Mouse (Mus musculus): Measurements from ENCODE around the gene Gm9045. TPM values are rescaled to one million over a fixed set of nuclear protein-coding genes. Genes with fewer than 3 reads are reported as not detected.
"Not testable (repeated sequence)": the region's sequence is repeated elsewhere in the genome, so short reads cannot be mapped to it uniquely, and the experiment has no call there.

Gene Gm9045
- polyA plus RNA-seq, 1 experiment from 2014 or later = not detected

GRCm38 (mm10) chr10:118302133-118302532 lies 35.5 kb downstream of the Gm9045 start:
- not testable (repeated sequence) for H3K9ac ChIP-seq (replicated peaks; ENCODE audit: low read length); H3K4me1 ChIP-seq (ENCODE audit: control insufficient read depth, insufficient read depth, low read length); H3K4me2 ChIP-seq (ENCODE audit: low read length); H3K27me3 ChIP-seq (ENCODE audit: control insufficient read depth, insufficient read depth, low read length); H3K36me3 ChIP-seq (ENCODE audit: control insufficient read depth, insufficient read depth, low read length); H3K9me3 ChIP-seq (ENCODE audit: control insufficient read depth, low read length); H3K4me3 ChIP-seq (replicated peaks; ENCODE audit: low read depth, low read length); H3K27ac ChIP-seq (replicated peaks; ENCODE audit: low read depth, low read length); ATAC-seq (ENCODE audit: low FRiP score, low TSS enrichment); DNase-seq
- WGBS = 44% methylated on average over 2 of the region's 2 CpGs

DNA sequence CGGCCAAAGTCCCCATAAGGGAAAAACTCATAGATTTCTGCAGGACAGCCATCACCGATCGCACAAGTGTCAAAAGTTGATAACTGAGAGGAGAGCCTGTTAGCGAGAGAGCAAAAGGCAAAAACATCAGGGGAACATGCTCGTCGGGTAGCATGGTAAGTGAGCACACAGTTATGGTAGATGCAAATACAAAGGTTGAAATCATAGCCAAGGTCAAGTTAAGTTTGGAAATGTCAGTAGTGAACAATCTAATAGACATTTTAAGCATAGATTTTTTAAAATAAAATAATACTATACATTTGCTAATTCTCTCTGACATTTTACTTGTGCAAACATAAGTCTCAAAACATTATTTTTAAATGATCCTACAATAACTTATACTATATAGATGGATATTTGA lies 42.7 kb downstream of the Gm9045 start, which contains the start of gene Iltifb:
Iltifb (minus strand) TSS at position 101 of the 400 bp plus-strand sequence.
- Histone ChIP-seq H3K36me3 (ENCODE audit: control insufficient read depth, insufficient read depth, low read length) (no peaks in the 10 kb centered on the region), H3K9ac (replicated peaks; ENCODE audit: low read length) (no peak within 1 kb of the TSS), H3K27ac (replicated peaks; ENCODE audit: low read depth, low read length) (no peak within 1 kb of the TSS), H3K27me3 (ENCODE audit: control insufficient read depth, insufficient read depth, low read length) (no peaks in the 10 kb centered on the region), H3K9me3 (ENCODE audit: control insufficient read depth, low read length) (no peaks in the 10 kb centered on the region), H3K4me3 (replicated peaks; ENCODE audit: low read depth, low read length) (no peak within 1 kb of the TSS), H3K4me1 (ENCODE audit: control insufficient read depth, insufficient read depth, low read length) (no peaks in the 10 kb centered on the region), H3K4me2 (ENCODE audit: low read length) (no peak within 1 kb of the TSS)
- 97% methylated on average over 6 of the region's 6 CpGs for WGBS
- ATAC-seq (ENCODE audit: low FRiP score, low TSS enrichment) (no peak), DNase-seq (no peak)

Other genes with a start within 250 kb of the Gm9045 start
- 29.6 and 32.3 TPM in 2 replicates for gene Mdm1, start 196.0 kb downstream of the Gm9045 start, polyA plus RNA-seq (2014; fragmentation: Nextera tagmentation; extraction: Ambion mirVana)
- gene Il22, start 132.9 kb downstream of the Gm9045 start, polyA plus RNA-seq (2014; fragmentation: Nextera tagmentation; extraction: Ambion mirVana) = not detected in 2 replicates
- 0.21 and 0.34 TPM in 2 replicates for gene Gm32717, start 97.1 kb downstream of the Gm9045 start, polyA plus RNA-seq (2014; fragmentation: Nextera tagmentation; extraction: Ambion mirVana)
- 0.21 and 0.34 TPM in 2 replicates for gene Gm32802, start 79.1 kb downstream of the Gm9045 start, polyA plus RNA-seq (2014; fragmentation: Nextera tagmentation; extraction: Ambion mirVana)
- gene Iltifb, start 42.8 kb downstream of the Gm9045 start, polyA plus RNA-seq (2014; fragmentation: Nextera tagmentation; extraction: Ambion mirVana) = 0.45 TPM in 1 of 2 replicates, not detected in the other
- gene Gm9040, start 10.9 kb downstream of the Gm9045 start, polyA plus RNA-seq (2014; fragmentation: Nextera tagmentation; extraction: Ambion mirVana) = not detected in 2 replicates
- not detected in 2 replicates for gene Gm9044, start 5.4 kb downstream of the Gm9045 start, polyA plus RNA-seq (2014; fragmentation: Nextera tagmentation; extraction: Ambion mirVana)
- not detected in 2 replicates for gene Gm9046, start 5.4 kb upstream of the Gm9045 start, polyA plus RNA-seq (2014; fragmentation: Nextera tagmentation; extraction: Ambion mirVana)
- not detected in 2 replicates for gene Gm9048, start 10.8 kb upstream of the Gm9045 start, polyA plus RNA-seq (2014; fragmentation: Nextera tagmentation; extraction: Ambion mirVana)
- gene Gm9049, start 16.3 kb upstream of the Gm9045 start, polyA plus RNA-seq (2014; fragmentation: Nextera tagmentation; extraction: Ambion mirVana) = not detected in 2 replicates
- not detected in 2 replicates for gene Ifng, start 103.2 kb upstream of the Gm9045 start, polyA plus RNA-seq (2014; fragmentation: Nextera tagmentation; extraction: Ambion mirVana)